Mouse (Mus musculus) heart, embryonic 12.5 days (tissue): ENCODE data around the gene Cebpb. TPM values are rescaled to one million over a fixed set of nuclear protein-coding genes. Genes with fewer than 3 reads are reported as not detected.

Source experiments
- ATAC-seq: fragments of 200-750 bp; cut with Nextera tagmentation; 2 replicates; pipeline ENCODE4 v1.8.0; 2017; ENCODE audit warnings: moderate TSS enrichment, moderate library complexity; ENCODE audit not compliant: insufficient number of reproducible peaks, low FRiP score
- H3K27ac ChIP-seq: fragments of 300-500 bp; sonication (generic); 2 replicates; pipeline ENCODE4 v1.5.1; 2016; ENCODE audit warnings: mild to moderate bottlenecking, moderate library complexity; ENCODE audit not compliant: poor library complexity, severe bottlenecking
- H3K27me3 ChIP-seq: fragments of 300-500 bp; sonication (generic); replicated peaks from 2 replicates; pipeline ENCODE4 v1.6.1; 2016; ENCODE audit warnings: mild to moderate bottlenecking, moderate library complexity
- H3K36me3 ChIP-seq: fragments of 300-500 bp; sonication (generic); 2 replicates; pipeline ENCODE4 v1.6.1; 2016; ENCODE audit warnings: mild to moderate bottlenecking, moderate library complexity
- H3K4me1 ChIP-seq: fragments of 300-500 bp; sonication (generic); replicated peaks from 2 replicates; pipeline ENCODE4 v1.6.1; 2016; ENCODE audit warnings: mild to moderate bottlenecking
- H3K4me2 ChIP-seq: fragments of 300-500 bp; sonication (generic); 2 replicates; pipeline ENCODE4 v1.6.1; 2016; ENCODE audit warnings: mild to moderate bottlenecking, moderate library complexity
- H3K4me3 ChIP-seq: fragments of 300-500 bp; sonication (generic); 2 replicates; pipeline ENCODE4 v1.5.1; 2016; ENCODE audit warnings: mild to moderate bottlenecking
- H3K9ac ChIP-seq: fragments of 300-500 bp; sonication (generic); 2 replicates; pipeline ENCODE4 v1.6.1; 2016; ENCODE audit warnings: mild to moderate bottlenecking, moderate library complexity
- H3K9me3 ChIP-seq: fragments of 300-500 bp; sonication (generic); replicated peaks from 2 replicates; pipeline ENCODE4 v1.6.1; 2016; ENCODE audit warnings: mild to moderate bottlenecking, moderate library complexity
- WGBS: fragments of 180-500 bp; shearing (Covaris S2); methylation state at CpG from one replicate; pipeline ENCODE4 v1.1.7; 2016; 5-methylcytosine and 5-hydroxymethylcytosine counted together
- microRNA-seq: library from miRNA; unstranded; fragments of <30 nt; microRNA quantifications from one replicate; pipeline ENCODE4, GENCODE M21; 2017
- polyA plus RNA-seq: library from polyadenylated mRNA; unstranded; fragments of >200 nt; fragmentation: Nextera tagmentation; extraction: Ambion mirVana; gene quantifications from 2 replicates; pipeline ENCODE4 v1.2.1, GENCODE M21; 2016

The Cebpb gene
- polyA plus RNA-seq, 1 experiment from 2014 or later: 16.8 TPM

- H3K4me2 ChIP-seq: no peak overlapping the region
- no peak overlapping the region for H3K4me3 ChIP-seq
- no peak overlapping the region for H3K9ac ChIP-seq
- H3K27me3 ChIP-seq: peaks cover 24% of the 10 kb centered on the region; the same call in 1 of the 2 replicates
- no peaks in the 10 kb centered on the region for H3K36me3 ChIP-seq
- no peaks in the 10 kb centered on the region for H3K4me1 ChIP-seq
- no peak overlapping the region for H3K27ac ChIP-seq
- H3K9me3 ChIP-seq: no peaks in the 10 kb centered on the region
- ATAC-seq: no peak
- WGBS: 91% methylated on average over 10 of the region's 10 CpGs
These were observed 37.2 kb downstream of the Cebpb start for GRCm38 (mm10) chr2:167725879-167726278.

GRCm38 (mm10) chr2:167727161-167727560 lies 38.4 kb downstream of the Cebpb start:
- Histone ChIP-seq H3K9me3 (no peaks in the 10 kb centered on the region), H3K36me3 (no peaks in the 10 kb centered on the region), H3K4me2 (no peak overlapping the region), H3K9ac (no peak overlapping the region), H3K4me1 (no peaks in the 10 kb centered on the region), H3K27ac (no peak overlapping the region), H3K4me3 (no peak overlapping the region), H3K27me3 (peaks cover 28% of the 10 kb centered on the region; the same call in 1 of the 2 replicates)
- WGBS: 52% methylated on average over 13 of the region's 13 CpGs
- no peak for ATAC-seq

- H3K4me3 ChIP-seq: no peak overlapping the region
- H3K9ac ChIP-seq: no peak overlapping the region
- H3K36me3 ChIP-seq: no peaks in the 10 kb centered on the region
- WGBS: 73% methylated on average over 7 of the region's 7 CpGs
- no peak for ATAC-seq
- peaks cover 6% of the 10 kb centered on the region; the same call in 1 of the 2 replicates for H3K4me1 ChIP-seq
- no peaks in the 10 kb centered on the region for H3K9me3 ChIP-seq
- no peak overlapping the region for H3K27ac ChIP-seq
- no peak overlapping the region for H3K4me2 ChIP-seq
- peaks cover 21% of the 10 kb centered on the region; the same call in 1 of the 2 replicates for H3K27me3 ChIP-seq
These were observed 41.3 kb downstream of the Cebpb start for GRCm38 (mm10) chr2:167730036-167730435.

- Histone ChIP-seq H3K27me3 (peaks cover 21% of the 10 kb centered on the region; the same call in 1 of the 2 replicates), H3K9me3 (no peaks in the 10 kb centered on the region)
- WGBS: 64% methylated on average over 13 of the region's 13 CpGs
These were observed 42.4 kb downstream of the Cebpb start for GRCm38 (mm10) chr2:167731149-167731548.

GRCm38 (mm10) chr2:167734861-167735260 lies 46.1 kb downstream of the Cebpb start:
- peaks cover 11% of the 10 kb centered on the region; the same call in 1 of the 2 replicates for H3K27me3 ChIP-seq
- H3K4me2 ChIP-seq: no peak overlapping the region
- H3K4me1 ChIP-seq: peaks cover 14% of the 10 kb centered on the region
- H3K36me3 ChIP-seq: no peaks in the 10 kb centered on the region
- no peaks in the 10 kb centered on the region for H3K9me3 ChIP-seq
- ATAC-seq: no peak
- WGBS: 55% methylated on average over 10 of the region's 10 CpGs
- H3K27ac ChIP-seq: no peak overlapping the region
- no peak overlapping the region for H3K4me3 ChIP-seq
- H3K9ac ChIP-seq: no peak overlapping the region

More at GRCm38 (mm10) chr2:167731149-167731548, 42.4 kb downstream of the Cebpb start:
- Histone ChIP-seq H3K4me1 (peaks cover 6% of the 10 kb centered on the region; the same call in 1 of the 2 replicates), H3K9ac (no peak overlapping the region), H3K36me3 (no peaks in the 10 kb centered on the region), H3K4me3 (no peak overlapping the region), H3K27ac (no peak overlapping the region), H3K4me2 (no peak overlapping the region)
- no peak for ATAC-seq

GRCm38 (mm10) chr2:167739030-167739429 lies 50.3 kb downstream of the Cebpb start:
- Histone ChIP-seq H3K9me3 (no peaks in the 10 kb centered on the region), H3K36me3 (no peaks in the 10 kb centered on the region), H3K9ac (0 out of 2 replicates have a peak overlapping the region, but pooled peaks have one; percentile 18), H3K4me1 (peaks cover 24% of the 10 kb centered on the region), H3K4me2 (no peak overlapping the region), H3K27me3 (no peaks in the 10 kb centered on the region), H3K27ac (no peak overlapping the region), H3K4me3 (no peak overlapping the region)
- ATAC-seq: no peak
- WGBS: 46% methylated on average over 6 of the region's 6 CpGs

Small RNA genes within 50 kb of the gene (microRNA-seq; reads per million reads assigned to microRNA genes)
- gene Gm22355: not detected

Other genes starting within 250 kb of the Cebpb start
- 61.4 and 62.9 TPM in 2 replicates for gene Rnf114, start 196.3 kb upstream of the Cebpb start, polyA plus RNA-seq
- 14.6 and 15.4 TPM in 2 replicates for gene Spata2, start 196.0 kb upstream of the Cebpb start, polyA plus RNA-seq
- 18.8 and 21.4 TPM in 2 replicates for gene Snai1, start 150.7 kb upstream of the Cebpb start, polyA plus RNA-seq
- 216 and 235 TPM in 2 replicates for gene Ube2v1, start 56.8 kb upstream of the Cebpb start, polyA plus RNA-seq
- gene Gm20431, start 27.4 kb upstream of the Cebpb start, polyA plus RNA-seq: 10.4 and 11.5 TPM in 2 replicates
- gene Tmem189, start 907 bp downstream of the Cebpb start, polyA plus RNA-seq: 46.6 and 48.3 TPM in 2 replicates
- 59.5 and 63.3 TPM in 2 replicates for gene Ptpn1, start 243.1 kb downstream of the Cebpb start, polyA plus RNA-seq